Mouse (Mus musculus) gastrocnemius, adult 2 months (tissue): ENCODE results near the gene Acsl1. TPM values are rescaled to one million over a fixed set of nuclear protein-coding genes. Genes with fewer than 3 reads are reported as not detected.

Experiments
- DNase-seq: peaks from one replicate; pipeline ENCODE4 v3.0.0; 2022
- H3K27ac ChIP-seq: fragments of 200-600 bp; 2 replicates; pipeline ENCODE4 v1.8.1; 2022; ENCODE audit warnings: mild to moderate bottlenecking
- H3K4me3 ChIP-seq: fragments of 200-600 bp; 2 replicates; pipeline ENCODE4 v1.8.1; 2022; ENCODE audit warnings: mild to moderate bottlenecking, moderate library complexity
- CTCF ChIP-seq: fragments of 200-600 bp; IDR thresholded peaks from 2 replicates; pipeline ENCODE4 v1.8.1; 2022; ENCODE audit warnings: antibody characterized with exemption, mild to moderate bottlenecking, moderate library complexity
- intact Hi-C: fragments of 180-260 bp; cut with DNase I; formaldehyde crosslinking; loops from one replicate; pipeline ENCODE4 v1.15.1; 2025
- total RNA-seq, 2 experiments: library from RNA; stranded (reverse); gene quantifications; 2 replicates each; pipeline ENCODE4 v1.2.3; 2021

The Acsl1 gene
- total RNA-seq, 2 experiments from 2014 or later = 224 to 367 TPM

- intact Hi-C loops = no loop called here
- DNase-seq = no peak
- TF ChIP-seq CTCF = no peak
- Histone ChIP-seq H3K27ac (no peak overlapping the region), H3K4me3 (no peak overlapping the region)
Observed at GRCm38 (mm10) chr8:46585576-46585975, 114.7 kb downstream of the Acsl1 start.

Other genes with a start within 250 kb of the Acsl1 start
- gene Helt, start 176.4 kb upstream of the Acsl1 start, total RNA-seq = 1 to 10 TPM in 1 of 2 experiments, under 1 TPM in 1; 0.82 to 1.6 TPM
- gene Cenpu, start 81.0 kb downstream of the Acsl1 start, total RNA-seq = under 1 TPM in 1 of 2 experiments, not detected in 1; 0.31 TPM
- gene Primpol, start 146.2 kb downstream of the Acsl1 start, total RNA-seq = 1 to 10 TPM; 1.4 to 2.1 TPM
- 1 to 10 TPM; 1.3 to 1.8 TPM for gene Casp3, start 146.3 kb downstream of the Acsl1 start, total RNA-seq